Mouse (Mus musculus): Measurements from ENCODE around the gene Foxb2. TPM values are rescaled to one million over a fixed set of nuclear protein-coding genes. Genes with fewer than 3 reads are reported as not detected.

The Foxb2 gene
- polyA plus RNA-seq, 1 experiment from 2014 or later = 0.82 TPM

DNA sequence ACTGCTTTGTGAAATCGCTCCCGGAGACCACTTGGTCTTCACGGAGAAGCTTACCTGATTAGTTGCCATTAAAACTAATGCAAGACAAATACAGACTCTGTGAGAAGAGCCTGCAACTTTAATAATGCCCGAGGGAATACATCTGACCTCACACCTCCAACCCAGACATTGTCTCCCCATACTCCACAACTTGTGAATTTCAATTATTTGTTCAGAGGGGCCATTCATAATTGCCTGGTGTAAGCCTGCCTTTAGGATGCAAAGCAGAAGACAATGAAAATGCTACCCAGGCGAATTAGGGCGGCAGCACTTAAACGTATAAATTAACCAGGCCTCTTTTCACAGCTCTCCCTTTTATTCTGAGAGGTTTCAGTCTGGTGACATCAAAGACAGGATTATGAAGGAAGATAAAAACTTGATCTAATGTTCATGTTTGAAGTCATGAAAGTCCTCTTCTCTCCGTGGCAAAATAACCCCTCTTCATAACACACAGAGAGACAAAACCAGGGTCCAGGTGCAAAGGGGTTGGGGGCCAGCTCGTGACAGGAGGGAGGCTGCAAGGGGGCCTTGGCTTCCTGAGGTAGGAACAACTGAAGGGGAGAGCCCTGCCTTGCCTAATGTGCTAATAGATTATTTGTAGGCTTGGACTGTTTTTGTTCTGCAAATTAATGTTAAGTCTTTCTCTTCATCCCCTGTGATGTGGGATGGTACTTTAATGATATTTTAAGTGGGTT, 31.9 kb downstream of the Foxb2 start:
- no peak for ATAC-seq (ENCODE audit: low FRiP score)
- Histone ChIP-seq H3K9ac (no peak overlapping the region), H3K27me3 (ENCODE audit: control insufficient read depth, insufficient read depth, low read length) (no peaks in the 10 kb centered on the region), H3K36me3 (replicated peaks; ENCODE audit: control insufficient read depth, insufficient read depth) (no peaks in the 10 kb centered on the region), H3K4me3 (replicated peaks; ENCODE audit: low read length) (no peak overlapping the region), H3K27ac (no peak overlapping the region), H3K9me3 (ENCODE audit: control insufficient read depth, low read length) (no peaks in the 10 kb centered on the region), H3K4me2 (replicated peaks) (no peak overlapping the region), H3K4me1 (replicated peaks; ENCODE audit: control insufficient read depth, insufficient read depth, low read length) (no peaks in the 10 kb centered on the region)
- 27% methylated on average over 9 of the region's 9 CpGs for WGBS
- no peak for DNase-seq (ENCODE audit: low spot score)

DNA sequence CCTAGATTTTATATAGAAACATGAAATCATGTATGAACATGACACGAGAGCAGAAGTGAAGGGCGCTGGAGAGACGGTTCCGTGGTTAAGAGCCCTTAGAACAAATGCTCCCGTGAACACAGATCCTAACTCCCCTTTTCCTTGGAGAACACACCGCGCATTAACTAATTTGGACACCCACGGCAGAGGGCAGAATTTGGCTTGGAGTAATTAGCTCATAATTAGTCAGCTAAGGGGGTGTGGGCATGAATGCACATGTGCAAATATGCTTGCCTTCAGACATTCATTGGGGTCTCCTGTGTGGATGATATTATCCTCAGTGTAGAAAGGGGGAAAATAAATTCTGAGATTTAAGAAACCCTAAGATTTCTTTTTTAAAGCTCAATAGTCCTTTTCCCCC, 32.6 kb downstream of the Foxb2 start:
- Histone ChIP-seq H3K27me3 (ENCODE audit: control insufficient read depth, insufficient read depth, low read length) (no peaks in the 10 kb centered on the region), H3K9ac (no peak overlapping the region), H3K4me3 (replicated peaks; ENCODE audit: low read length) (no peak overlapping the region), H3K36me3 (replicated peaks; ENCODE audit: control insufficient read depth, insufficient read depth) (no peaks in the 10 kb centered on the region), H3K4me1 (replicated peaks; ENCODE audit: control insufficient read depth, insufficient read depth, low read length) (no peaks in the 10 kb centered on the region), H3K27ac (no peak overlapping the region), H3K4me2 (replicated peaks) (no peak overlapping the region), H3K9me3 (ENCODE audit: control insufficient read depth, low read length) (no peaks in the 10 kb centered on the region)
- ATAC-seq (ENCODE audit: low FRiP score) = no peak
- no peak for DNase-seq (ENCODE audit: low spot score)
- WGBS = 69% methylated on average over 8 of the region's 8 CpGs

DNA sequence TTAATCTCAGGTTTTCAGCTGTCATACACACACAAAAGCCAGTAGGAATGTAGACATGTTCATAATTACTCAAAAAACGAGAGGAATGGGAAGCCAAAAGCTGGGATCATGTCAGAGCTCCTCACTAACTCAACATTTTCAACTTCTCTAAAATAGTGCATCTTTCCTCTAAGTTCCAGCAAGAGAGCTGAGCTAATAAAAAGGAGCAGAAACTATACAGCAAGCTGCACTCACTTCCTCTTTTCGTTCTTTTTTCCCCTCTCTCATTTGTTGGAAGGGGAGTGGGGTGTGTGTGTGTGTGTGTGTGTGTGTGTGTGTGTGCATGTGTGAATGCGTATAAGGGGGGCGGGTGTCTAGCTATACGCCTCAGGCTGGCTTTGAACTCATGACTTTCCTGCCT, 45.9 kb downstream of the Foxb2 start:
- no peaks in the 10 kb centered on the region for H3K9me3 ChIP-seq (ENCODE audit: control insufficient read depth, low read length)
- no peak overlapping the region for H3K4me2 ChIP-seq (replicated peaks)
- no peak overlapping the region for H3K9ac ChIP-seq
- DNase-seq (ENCODE audit: low spot score) (no peak), ATAC-seq (ENCODE audit: low FRiP score) (no peak)
- H3K27ac ChIP-seq = no peak overlapping the region
- H3K27me3 ChIP-seq (ENCODE audit: control insufficient read depth, insufficient read depth, low read length) = no peaks in the 10 kb centered on the region
- H3K4me3 ChIP-seq (replicated peaks; ENCODE audit: low read length) = no peak overlapping the region
- 86% methylated on average over 5 of the region's 5 CpGs for WGBS
- H3K36me3 ChIP-seq (replicated peaks; ENCODE audit: control insufficient read depth, insufficient read depth) = no peaks in the 10 kb centered on the region
- no peaks in the 10 kb centered on the region for H3K4me1 ChIP-seq (replicated peaks; ENCODE audit: control insufficient read depth, insufficient read depth, low read length)

DNA sequence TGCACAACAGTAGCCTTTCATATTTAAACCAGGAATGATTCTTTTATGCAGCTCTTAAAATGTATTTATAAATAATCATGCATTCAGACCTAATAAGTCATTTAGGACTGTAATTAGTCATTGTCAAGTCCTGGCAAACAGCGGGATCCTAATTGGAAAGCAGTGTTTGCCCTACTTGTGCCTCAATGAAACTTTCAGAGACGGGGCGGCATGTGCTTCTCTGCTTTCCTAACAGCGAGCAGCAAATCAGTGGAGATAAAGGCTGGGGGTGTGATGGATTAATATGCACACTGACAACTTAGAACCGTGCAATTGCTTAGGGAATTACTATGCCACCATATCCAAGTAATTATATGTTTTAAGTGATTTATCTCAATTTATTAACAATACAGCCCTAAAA, 48.4 kb downstream of the Foxb2 start:
- no peak for DNase-seq (ENCODE audit: low spot score)
- Histone ChIP-seq H3K4me2 (replicated peaks) (no peak overlapping the region), H3K4me3 (replicated peaks; ENCODE audit: low read length) (no peak overlapping the region), H3K36me3 (replicated peaks; ENCODE audit: control insufficient read depth, insufficient read depth) (no peaks in the 10 kb centered on the region), H3K9ac (no peak overlapping the region), H3K4me1 (replicated peaks; ENCODE audit: control insufficient read depth, insufficient read depth, low read length) (no peaks in the 10 kb centered on the region), H3K27ac (no peak overlapping the region), H3K9me3 (ENCODE audit: control insufficient read depth, low read length) (no peaks in the 10 kb centered on the region), H3K27me3 (ENCODE audit: control insufficient read depth, insufficient read depth, low read length) (no peaks in the 10 kb centered on the region)
- no peak for ATAC-seq (ENCODE audit: low FRiP score)
- 31% methylated on average over 5 of the region's 5 CpGs for WGBS

Other genes with a start within 250 kb of the Foxb2 start
- 10.0 and 10.1 TPM in 2 replicates for gene Vps13a, start 92.9 kb downstream of the Foxb2 start, polyA plus RNA-seq (2014; fragmentation: Nextera tagmentation; extraction: Ambion mirVana)
- gene Prune2, start 82.3 kb upstream of the Foxb2 start, polyA plus RNA-seq (2014; fragmentation: Nextera tagmentation; extraction: Ambion mirVana) = 7.2 and 7.6 TPM in 2 replicates

Measured in hindbrain, embryonic 14.5 days (tissue).